Mouse (Mus musculus): ENCODE data around the gene Inpp5d.

GRCm38 (mm10) chr1:87625254-87626025 is 5.3 kb downstream of the Inpp5d start:
- TF ChIP-seq CTCF (IDR thresholded peaks at IDR 0.05; ENCODE audit: low read depth), result no peak
- no peak for TF ChIP-seq EP300 (optimal IDR thresholded peaks at IDR 0.05)
